Mouse (Mus musculus): ENCODE results near the gene Tppp3. TPM values are rescaled to one million over a fixed set of nuclear protein-coding genes. Genes with fewer than 3 reads are reported as not detected.
A peak's percentile ranks its signal among the peaks of the same experiment; 100 is the strongest.

The Tppp3 gene
- total and polyA plus RNA-seq, 3 experiments: 35.0 to 73.7 (median 48.8) TPM

GRCm38 (mm10) chr8:105469816-105470215, 1.5 kb downstream of the Tppp3 start:
- no peak for DNase-seq
- Histone ChIP-seq H3K27me3 (ENCODE audit: control insufficient read depth, insufficient read depth, low read length) (no peaks in the 10 kb centered on the region), H3K36me3 (ENCODE audit: control insufficient read depth, insufficient read depth, low read length) (no peaks in the 10 kb centered on the region), H3K4me1 (ENCODE audit: control insufficient read depth, insufficient read depth, low read length) (peaks cover 27% of the 10 kb centered on the region), H3K27ac (peak overlapping the region; percentile 24), H3K79me2 (replicated peaks; ENCODE audit: control insufficient read depth, insufficient read depth, low read length) (no peaks in the 10 kb centered on the region), H3K9ac (ENCODE audit: low read depth, low read length) (no peak overlapping the region), H3K4me3 (peak overlapping the region; percentile 53; the same call in 1 of the 2 replicates)
- TF ChIP-seq CTCF (IDR thresholded peaks at IDR 0.05) (no peak), POLR2A (IDR thresholded peaks at IDR 0.05; ENCODE audit: insufficient read depth, low read depth, low read length) (no peak), EP300 (IDR thresholded peaks at IDR 0.05; ENCODE audit: insufficient read depth, low read depth, low read length) (no peak)
- whole genome bisulfite sequencing: 82% methylated on average over 5 of the region's 5 CpGs
- intact Hi-C loops (cut with DNase I): loop anchor here (2.0 kb wide), 2 partner anchors 15 to 55 kb away; no protein-coding TSS in a partner anchor

- peak; percentile 66 to 82 for DNase-seq
- 0 out of 2 replicates have a peak overlapping the region, but pooled peaks have one; percentile 53 for H3K4me3 ChIP-seq
- TF ChIP-seq EP300 (IDR thresholded peaks at IDR 0.05; ENCODE audit: insufficient read depth, low read depth, low read length) (no peak), POLR2A (IDR thresholded peaks at IDR 0.05; ENCODE audit: insufficient read depth, low read depth, low read length) (no peak), CTCF (IDR thresholded peaks at IDR 0.05) (no peak)
- H3K27me3 ChIP-seq (ENCODE audit: control insufficient read depth, insufficient read depth, low read length): no peaks in the 10 kb centered on the region
- H3K79me2 ChIP-seq (replicated peaks; ENCODE audit: control insufficient read depth, insufficient read depth, low read length): no peaks in the 10 kb centered on the region
- WGBS: 36% methylated on average over 6 of the region's 6 CpGs
- intact Hi-C loops (cut with DNase I): no loop called here
- peak overlapping the region; percentile 58 for H3K27ac ChIP-seq
- no peak overlapping the region for H3K9ac ChIP-seq (ENCODE audit: low read depth, low read length)
- H3K36me3 ChIP-seq (ENCODE audit: control insufficient read depth, insufficient read depth, low read length): no peaks in the 10 kb centered on the region
- peaks cover 22% of the 10 kb centered on the region for H3K4me1 ChIP-seq (ENCODE audit: control insufficient read depth, insufficient read depth, low read length)
These were observed 2.2 kb downstream of the Tppp3 start for GRCm38 (mm10) chr8:105469041-105469695.

- no peak overlapping the region for H3K9ac ChIP-seq (ENCODE audit: low read depth, low read length)
- no peaks in the 10 kb centered on the region for H3K79me2 ChIP-seq (replicated peaks; ENCODE audit: control insufficient read depth, insufficient read depth, low read length)
- no peak for DNase-seq
- H3K4me3 ChIP-seq: no peak overlapping the region
- no peaks in the 10 kb centered on the region for H3K27me3 ChIP-seq (ENCODE audit: control insufficient read depth, insufficient read depth, low read length)
- intact Hi-C loops (cut with DNase I): no loop called here
- no peak overlapping the region; the same call in 1 of the 2 replicates for H3K27ac ChIP-seq
- 84% methylated on average over 27 of the region's 27 CpGs for WGBS
- no peaks in the 10 kb centered on the region for H3K36me3 ChIP-seq (ENCODE audit: control insufficient read depth, insufficient read depth, low read length)
- TF ChIP-seq POLR2A (IDR thresholded peaks at IDR 0.05; ENCODE audit: insufficient read depth, low read depth, low read length) (no peak), EP300 (IDR thresholded peaks at IDR 0.05; ENCODE audit: insufficient read depth, low read depth, low read length) (no peak), CTCF (IDR thresholded peaks at IDR 0.05) (no peak)
- H3K4me1 ChIP-seq (ENCODE audit: control insufficient read depth, insufficient read depth, low read length): peaks cover 19% of the 10 kb centered on the region
These were observed 3.2 kb downstream of the Tppp3 start for GRCm38 (mm10) chr8:105468002-105468720.

- TF ChIP-seq POLR2A (IDR thresholded peaks at IDR 0.05; ENCODE audit: insufficient read depth, low read depth, low read length) (no peak), CTCF (IDR thresholded peaks at IDR 0.05) (no peak), EP300 (IDR thresholded peaks at IDR 0.05; ENCODE audit: insufficient read depth, low read depth, low read length) (no peak)
These were observed 3.8 kb downstream of the Tppp3 start for GRCm38 (mm10) chr8:105467396-105467985.

GRCm38 (mm10) chr8:105466700-105467291, 4.5 kb downstream of the Tppp3 start:
- 50% methylated on average over 7 of the region's 7 CpGs for WGBS
- no peaks in the 10 kb centered on the region for H3K36me3 ChIP-seq (ENCODE audit: control insufficient read depth, insufficient read depth, low read length)
- H3K4me3 ChIP-seq: no peak overlapping the region
- peak in 1 of 2 experiments; percentile 39 for DNase-seq
- H3K4me1 ChIP-seq (ENCODE audit: control insufficient read depth, insufficient read depth, low read length): peaks cover 19% of the 10 kb centered on the region
- intact Hi-C loops (cut with DNase I): no loop called here
- H3K27ac ChIP-seq: peak overlapping the region; percentile 38
- H3K27me3 ChIP-seq (ENCODE audit: control insufficient read depth, insufficient read depth, low read length): no peaks in the 10 kb centered on the region
- H3K9ac ChIP-seq (ENCODE audit: low read depth, low read length): no peak overlapping the region
- TF ChIP-seq EP300 (IDR thresholded peaks at IDR 0.05; ENCODE audit: insufficient read depth, low read depth, low read length) (no peak), POLR2A (IDR thresholded peaks at IDR 0.05; ENCODE audit: insufficient read depth, low read depth, low read length) (no peak), CTCF (IDR thresholded peaks at IDR 0.05) (peak; percentile 18)
- no peaks in the 10 kb centered on the region for H3K79me2 ChIP-seq (replicated peaks; ENCODE audit: control insufficient read depth, insufficient read depth, low read length)

More at GRCm38 (mm10) chr8:105467396-105467985, 3.8 kb downstream of the Tppp3 start:
- H3K9ac ChIP-seq (ENCODE audit: low read depth, low read length): no peak overlapping the region
- H3K4me3 ChIP-seq: no peak overlapping the region
- WGBS: 94% methylated on average over 10 of the region's 10 CpGs
- peaks cover 19% of the 10 kb centered on the region for H3K4me1 ChIP-seq (ENCODE audit: control insufficient read depth, insufficient read depth, low read length)
- peak overlapping the region; percentile 38 for H3K27ac ChIP-seq
- no peaks in the 10 kb centered on the region for H3K79me2 ChIP-seq (replicated peaks; ENCODE audit: control insufficient read depth, insufficient read depth, low read length)
- intact Hi-C loops (cut with DNase I): no loop called here
- H3K27me3 ChIP-seq (ENCODE audit: control insufficient read depth, insufficient read depth, low read length): no peaks in the 10 kb centered on the region
- H3K36me3 ChIP-seq (ENCODE audit: control insufficient read depth, insufficient read depth, low read length): no peaks in the 10 kb centered on the region
- no peak for DNase-seq
